Comparison of ENCODE assay signal across 7 mouse cellular contexts in genomic region chr8:105171116-105172002, GRCm38 (mm10). TPM values are rescaled to one million over a fixed set of nuclear protein-coding genes. Genes with fewer than 3 reads are reported as not detected.
DNase-seq lines count a peak whose midpoint lies in the region; ATAC-seq and TF ChIP-seq lines count a peak whose summit lies in the region.

No protein-coding gene starts in this region.

- peak; percentile 64 for ATAC-seq in intestine, postnatal 0 days
- peak; percentile 25 for ATAC-seq in limb, embryonic 13.5 days (ENCODE audit: low FRiP score, low read depth)
- peak; percentile 51 for ATAC-seq in midbrain, embryonic 15.5 days (replicated peaks)

- peak overlapping the region; percentile 90 for H3K4me3 ChIP-seq in intestine, postnatal 0 days (ENCODE audit: low read depth, low read length)
- H3K4me3 ChIP-seq in limb, embryonic 13.5 days, result peak overlapping the region; percentile 91
- peak overlapping the region; percentile 91 for H3K4me3 ChIP-seq in midbrain, embryonic 15.5 days

- peak; percentile 85 for DNase-seq in ZHBTc4 (ENCODE audit: low read depth, low spot score)
- peak; percentile 69 for DNase-seq in embryo, embryonic 10 days (ENCODE audit: low spot score)
- DNase-seq in gastrocnemius, postnatal 4 days (ENCODE audit: low spot score in 2 of 2), result peak; percentile 56 to 68
- DNase-seq in spleen, adult 18-20 months, result peak; percentile 64 to 75

- peaks cover 6% of the 10 kb centered on the region; the same call in 1 of the 2 replicates for H3K36me3 ChIP-seq in intestine, postnatal 0 days (ENCODE audit: control insufficient read depth, insufficient read depth)
- peaks cover 12% of the 10 kb centered on the region for H3K36me3 ChIP-seq in limb, embryonic 13.5 days
- H3K36me3 ChIP-seq in midbrain, embryonic 15.5 days (replicated peaks), result no peaks in the 10 kb centered on the region

- no peaks in the 10 kb centered on the region for H3K4me1 ChIP-seq in intestine, postnatal 0 days (replicated peaks; ENCODE audit: control insufficient read depth, insufficient read depth, low read length)
- H3K4me1 ChIP-seq in limb, embryonic 13.5 days, result peaks cover 30% of the 10 kb centered on the region
- H3K4me1 ChIP-seq in midbrain, embryonic 15.5 days, result peaks cover 19% of the 10 kb centered on the region

- TF ChIP-seq CTCF in intestine, postnatal 0 days (IDR thresholded peaks at IDR 0.05; ENCODE audit: low read depth), result no peak

- peak overlapping the region; percentile 86 for H3K9ac ChIP-seq in intestine, postnatal 0 days (ENCODE audit: low read depth, low read length)
- peak overlapping the region; percentile 99 for H3K9ac ChIP-seq in limb, embryonic 13.5 days
- peak overlapping the region; percentile 58 for H3K9ac ChIP-seq in midbrain, embryonic 15.5 days

- peak overlapping the region; percentile 71 for H3K4me2 ChIP-seq in intestine, postnatal 0 days (replicated peaks; ENCODE audit: low read depth)
- H3K4me2 ChIP-seq in limb, embryonic 13.5 days (replicated peaks), result peak overlapping the region; percentile 77
- peak overlapping the region; percentile 66 for H3K4me2 ChIP-seq in midbrain, embryonic 15.5 days

- no peaks in the 10 kb centered on the region for H3K9me3 ChIP-seq in intestine, postnatal 0 days (ENCODE audit: control insufficient read depth)
- H3K9me3 ChIP-seq in limb, embryonic 13.5 days, result no peaks in the 10 kb centered on the region
- H3K9me3 ChIP-seq in midbrain, embryonic 15.5 days, result no peaks in the 10 kb centered on the region

- WGBS in intestine, postnatal 0 days, result under 1% methylated on average over 89 of the region's 92 CpGs
- under 1% methylated on average over 71 of the region's 92 CpGs for WGBS in limb, embryonic 13.5 days
- under 1% methylated on average over 84 of the region's 92 CpGs for WGBS in midbrain, embryonic 15.5 days

- H3K27me3 ChIP-seq in intestine, postnatal 0 days (replicated peaks; ENCODE audit: control insufficient read depth, insufficient read depth, low read length), result no peaks in the 10 kb centered on the region
- H3K27me3 ChIP-seq in limb, embryonic 13.5 days, result no peaks in the 10 kb centered on the region
- no peaks in the 10 kb centered on the region for H3K27me3 ChIP-seq in midbrain, embryonic 15.5 days (replicated peaks)

- peak overlapping the region; percentile 96 for H3K27ac ChIP-seq in intestine, postnatal 0 days (ENCODE audit: low read depth, low read length)
- H3K27ac ChIP-seq in limb, embryonic 13.5 days, result peak overlapping the region; percentile 99
- peak overlapping the region; percentile 81 for H3K27ac ChIP-seq in midbrain, embryonic 15.5 days

RNA-seq across cellular contexts. Expression of gene Cbfb, which starts 0.9 kb away (rescaled TPM):
- 10 to 100 TPM; 48.5 to 55.6 TPM for total RNA-seq in gastrocnemius, postnatal 4 days (2021)
- 18.9 and 21.8 TPM in 2 replicates for polyA plus RNA-seq in intestine, postnatal 0 days (2015; fragmentation: Nextera tagmentation; extraction: Ambion mirVana)
- polyA plus RNA-seq in limb, embryonic 13.5 days (2015; fragmentation: Nextera tagmentation; extraction: Ambion mirVana), result 97.1 and 101 TPM in 2 replicates
- 20.3 and 22.5 TPM in 2 replicates for polyA plus RNA-seq in midbrain, embryonic 15.5 days (2015; fragmentation: Nextera tagmentation; extraction: Ambion mirVana)

RNA-seq across cellular contexts. Expression of gene Ces4a, which starts 39.8 kb away (rescaled TPM):
- total RNA-seq in gastrocnemius, postnatal 4 days (2021), result not detected
- not detected in 2 replicates for polyA plus RNA-seq in intestine, postnatal 0 days (2015; fragmentation: Nextera tagmentation; extraction: Ambion mirVana)
- not detected in 2 replicates for polyA plus RNA-seq in limb, embryonic 13.5 days (2015; fragmentation: Nextera tagmentation; extraction: Ambion mirVana)
- polyA plus RNA-seq in midbrain, embryonic 15.5 days (2015; fragmentation: Nextera tagmentation; extraction: Ambion mirVana), result 0.06 TPM in 1 of 2 replicates, not detected in the other

RNA-seq across cellular contexts. Expression of gene D230025D16Rik, which starts 53.6 kb away (rescaled TPM):
- total RNA-seq in gastrocnemius, postnatal 4 days (2021), result 10 to 100 TPM; 16.2 to 16.5 TPM
- 14.3 and 14.8 TPM in 2 replicates for polyA plus RNA-seq in intestine, postnatal 0 days (2015; fragmentation: Nextera tagmentation; extraction: Ambion mirVana)
- 27.3 and 27.6 TPM in 2 replicates for polyA plus RNA-seq in limb, embryonic 13.5 days (2015; fragmentation: Nextera tagmentation; extraction: Ambion mirVana)
- 37.1 and 37.6 TPM in 2 replicates for polyA plus RNA-seq in midbrain, embryonic 15.5 days (2015; fragmentation: Nextera tagmentation; extraction: Ambion mirVana)

Comparison
In these comparisons a context has a peak if more than half of its experiments do, and no peak if none do; other contexts are left out.
1. Peak in every context shown above with its lines: DNase-seq, ATAC-seq, H3K4me3 ChIP-seq and H3K27ac ChIP-seq.